Mouse (Mus musculus) liver, adult 2 months (tissue): ENCODE measurements around the gene Myo16. TPM values are rescaled to one million over a fixed set of nuclear protein-coding genes. Genes with fewer than 3 reads are reported as not detected.

Experiments used
- DNase-seq: peaks from one replicate; pipeline ENCODE4 v3.0.0-alpha.2; 2011; ENCODE audit warnings: low read depth, low spot score; ENCODE audit errors: extremely low read depth
- H3K27ac ChIP-seq: fragments of 200-500 bp; replicated peaks from 2 replicates; pipeline ENCODE4 v1.5.1; 2012; ENCODE audit warnings: low read depth, mild to moderate bottlenecking, control low read depth, inconsistent platforms, low read length; ENCODE audit not compliant: insufficient read depth
- H3K27me3 ChIP-seq: fragments of 200-500 bp; 2 replicates; pipeline ENCODE4 v1.6.1; 2012; ENCODE audit warnings: mild to moderate bottlenecking, moderate library complexity, low read length, inconsistent platforms; ENCODE audit not compliant: control insufficient read depth, insufficient read depth
- H3K36me3 ChIP-seq: fragments of 200-500 bp; 2 replicates; pipeline ENCODE4 v1.6.1; 2012; ENCODE audit warnings: low read length, inconsistent platforms; ENCODE audit not compliant: control insufficient read depth, insufficient read depth
- H3K4me1 ChIP-seq: fragments of 200-500 bp; 2 replicates; pipeline ENCODE4 v1.6.1; 2011; ENCODE audit warnings: low read length; ENCODE audit not compliant: control insufficient read depth, insufficient read depth
- H3K4me3 ChIP-seq: fragments of 200-500 bp; 2 replicates; pipeline ENCODE4 v1.5.1; 2011; ENCODE audit warnings: low read depth, mild to moderate bottlenecking, control low read depth, low read length, moderate library complexity; ENCODE audit not compliant: insufficient read depth
- H3K79me2 ChIP-seq: fragments of 200-500 bp; 2 replicates; pipeline ENCODE4 v1.6.1; 2012; ENCODE audit warnings: inconsistent platforms, mild to moderate bottlenecking, low read length, moderate library complexity; ENCODE audit not compliant: control insufficient read depth, insufficient read depth
- H3K9ac ChIP-seq: fragments of 200-500 bp; 2 replicates; pipeline ENCODE4 v1.6.1; 2012; ENCODE audit warnings: low read depth, mild to moderate bottlenecking, control low read depth, inconsistent platforms, low read length
- CTCF ChIP-seq: fragments of 200-500 bp; IDR thresholded peaks from 2 replicates; pipeline ENCODE4 v1.5.1; 2011; ENCODE audit warnings: low read depth, low read length, control low read depth
- POLR2A ChIP-seq: fragments of 200-500 bp; IDR thresholded peaks from 2 replicates; pipeline ENCODE4 v1.6.1; 2011; ENCODE audit warnings: low read length, control low read depth; ENCODE audit not compliant: insufficient read depth; ENCODE audit errors: extremely low read depth
- WGBS: fragments of 180-500 bp; shearing (Covaris S2); methylation state at CpG from one replicate; pipeline ENCODE4 v1.1.7; 2018; 5-methylcytosine and 5-hydroxymethylcytosine counted together
- polyA plus RNA-seq: library from polyadenylated mRNA; depleted of rRNA; stranded (reverse); fragments of >200 nt; gene quantifications from 2 replicates; pipeline ENCODE4 v1.2.3, GENCODE M21; 2012
- total RNA-seq: library from RNA; depleted of rRNA; stranded (reverse); fragments of >200 nt; gene quantifications from 2 replicates; pipeline ENCODE4 v1.2.3, GENCODE M21; 2014

Gene Myo16
- total and polyA plus RNA-seq, 2 experiments = not detected

DNA sequence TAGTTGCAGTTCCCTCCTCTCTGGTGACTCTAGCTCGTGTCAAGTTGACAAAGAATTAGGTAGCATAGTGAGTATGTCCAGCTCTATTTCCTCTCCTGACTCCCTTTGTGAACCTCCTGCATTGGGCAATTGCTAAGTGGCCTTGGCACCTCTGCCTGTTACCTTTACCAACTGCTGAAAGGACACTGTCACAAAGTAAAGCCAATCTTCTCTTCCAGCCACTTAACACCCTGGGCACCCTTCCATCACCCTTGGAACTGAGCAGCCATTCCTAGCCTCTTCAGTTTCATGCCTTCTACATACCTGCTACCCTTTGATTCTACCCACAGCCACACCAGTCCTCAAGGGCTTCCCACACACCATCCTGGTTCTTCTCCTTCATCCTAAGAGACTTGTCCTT lies 233.4 kb downstream of the Myo16 start:
- no peaks in the 10 kb centered on the region for H3K79me2 ChIP-seq
- H3K27ac ChIP-seq = no peak overlapping the region
- H3K9ac ChIP-seq = no peak overlapping the region
- TF ChIP-seq POLR2A = no peak
- no peak overlapping the region for H3K4me3 ChIP-seq
- no peak for DNase-seq
- WGBS = 56% methylated on average over 1 of the region's 1 CpGs
- no peaks in the 10 kb centered on the region for H3K4me1 ChIP-seq
- no peaks in the 10 kb centered on the region for H3K27me3 ChIP-seq
- H3K36me3 ChIP-seq = no peaks in the 10 kb centered on the region

DNA sequence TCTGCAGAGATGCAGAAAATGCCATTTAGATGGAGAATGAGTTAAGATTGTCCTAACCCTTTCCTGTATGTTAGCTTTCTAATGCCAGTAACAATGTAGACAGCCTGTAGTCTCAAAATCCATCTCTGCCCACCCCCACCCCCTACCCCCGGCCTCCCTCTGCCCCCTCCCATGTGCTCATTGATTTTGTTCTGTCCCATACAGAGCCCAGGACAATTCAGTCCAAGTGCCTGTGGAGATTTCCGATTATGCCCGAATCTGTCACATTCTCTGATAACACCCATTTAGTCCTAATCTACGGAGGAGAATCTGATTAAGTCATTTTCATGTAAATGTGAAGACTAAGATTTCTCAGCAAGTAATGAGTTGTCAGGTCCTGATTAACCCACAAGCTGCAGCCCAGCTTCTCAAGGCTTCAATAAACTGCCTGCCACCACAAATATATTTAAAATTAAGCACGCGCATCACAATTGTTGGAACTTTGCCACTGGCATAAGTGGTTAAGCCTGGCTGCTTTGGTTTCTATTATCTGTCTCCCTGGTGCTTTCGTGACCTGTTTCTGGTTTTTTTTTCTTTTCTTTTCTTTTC lies 237.5 kb downstream of the Myo16 start:
- no peak overlapping the region for H3K4me3 ChIP-seq
- no peak for DNase-seq
- no peak overlapping the region for H3K27ac ChIP-seq
- no peaks in the 10 kb centered on the region for H3K27me3 ChIP-seq
- WGBS = 83% methylated on average over 7 of the region's 7 CpGs
- no peaks in the 10 kb centered on the region for H3K36me3 ChIP-seq
- no peak overlapping the region for H3K9ac ChIP-seq
- no peaks in the 10 kb centered on the region for H3K4me1 ChIP-seq
- no peaks in the 10 kb centered on the region for H3K79me2 ChIP-seq
- TF ChIP-seq CTCF (no peak), POLR2A (no peak)

DNA sequence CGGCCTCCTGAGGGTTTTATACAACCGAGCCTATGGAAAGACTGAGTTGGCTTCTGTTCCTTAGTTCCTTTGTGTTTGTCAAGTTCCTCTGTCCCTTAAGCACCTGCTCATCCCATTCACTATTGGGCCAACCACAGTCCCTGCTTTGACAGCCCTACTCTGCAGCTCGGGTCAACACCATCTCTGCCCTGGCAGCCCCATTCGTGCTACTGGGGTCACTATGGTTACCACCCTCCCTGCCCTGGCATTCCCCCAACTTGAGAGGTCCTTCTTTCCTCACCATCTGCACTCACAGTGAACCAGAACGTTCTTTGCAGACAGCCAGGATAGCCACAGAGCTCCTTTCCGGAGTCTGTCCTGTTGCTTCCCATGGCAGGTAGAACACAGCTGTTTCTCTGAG lies 238.2 kb downstream of the Myo16 start:
- no peaks in the 10 kb centered on the region for H3K36me3 ChIP-seq
- no peak overlapping the region for H3K27ac ChIP-seq
- no peaks in the 10 kb centered on the region for H3K27me3 ChIP-seq
- no peaks in the 10 kb centered on the region for H3K79me2 ChIP-seq
- TF ChIP-seq POLR2A = no peak
- no peak for TF ChIP-seq CTCF
- H3K4me3 ChIP-seq = no peak overlapping the region
- 58% methylated on average over 6 of the region's 6 CpGs for WGBS
- H3K4me1 ChIP-seq = no peaks in the 10 kb centered on the region
- DNase-seq = no peak
- H3K9ac ChIP-seq = no peak overlapping the region

DNA sequence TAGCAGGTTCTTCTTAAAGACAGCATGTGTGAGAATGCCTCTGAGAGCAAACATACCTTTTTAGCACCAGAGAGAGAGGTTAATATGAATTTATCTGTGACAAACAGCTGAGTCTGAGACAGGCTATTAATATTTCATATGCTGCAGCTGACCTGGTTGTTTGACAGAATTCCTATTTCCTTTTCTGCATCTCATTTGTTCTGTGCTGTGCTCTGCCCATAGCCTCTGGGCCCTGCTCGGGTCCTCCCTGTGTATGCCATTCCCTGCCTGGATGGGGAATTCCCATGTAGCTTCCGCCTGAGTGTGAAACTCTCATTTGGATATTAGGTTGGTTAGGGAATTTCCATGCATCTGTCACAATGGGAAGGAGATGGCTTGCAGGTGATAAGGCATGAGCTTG lies 240.8 kb downstream of the Myo16 start:
- Histone ChIP-seq H3K79me2 (no peaks in the 10 kb centered on the region), H3K36me3 (no peaks in the 10 kb centered on the region), H3K27me3 (no peaks in the 10 kb centered on the region), H3K27ac (no peak overlapping the region), H3K9ac (no peak overlapping the region), H3K4me1 (no peaks in the 10 kb centered on the region), H3K4me3 (no peak overlapping the region)
- WGBS = 74% methylated on average over 2 of the region's 2 CpGs
- TF ChIP-seq CTCF = no peak
- no peak for TF ChIP-seq POLR2A
- DNase-seq = no peak

DNA sequence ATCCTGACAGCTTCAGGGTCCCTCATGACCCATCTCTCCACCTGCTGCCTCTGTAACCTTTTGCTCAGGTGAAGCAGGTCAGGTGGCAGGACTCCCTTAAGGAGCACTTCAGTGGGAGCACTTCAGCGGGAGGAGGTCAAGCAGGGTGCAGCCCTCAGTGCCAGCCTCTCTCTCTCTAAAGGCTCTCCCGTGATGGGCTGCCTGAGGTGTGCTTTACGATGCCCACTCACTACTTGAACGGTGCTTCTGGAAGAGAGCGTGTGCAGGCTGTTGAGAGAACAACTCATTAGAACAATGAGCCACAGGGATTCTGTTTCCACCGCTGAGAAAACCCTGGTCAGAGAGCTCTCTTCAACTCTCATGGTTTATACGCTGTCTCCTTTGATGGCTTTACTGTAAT lies 241.4 kb downstream of the Myo16 start:
- Histone ChIP-seq H3K4me1 (no peaks in the 10 kb centered on the region), H3K36me3 (no peaks in the 10 kb centered on the region), H3K27ac (no peak overlapping the region), H3K4me3 (no peak overlapping the region), H3K9ac (no peak overlapping the region), H3K27me3 (no peaks in the 10 kb centered on the region), H3K79me2 (no peaks in the 10 kb centered on the region)
- no peak for DNase-seq
- TF ChIP-seq CTCF (no peak), POLR2A (no peak)
- WGBS = 76% methylated on average over 7 of the region's 7 CpGs

DNA sequence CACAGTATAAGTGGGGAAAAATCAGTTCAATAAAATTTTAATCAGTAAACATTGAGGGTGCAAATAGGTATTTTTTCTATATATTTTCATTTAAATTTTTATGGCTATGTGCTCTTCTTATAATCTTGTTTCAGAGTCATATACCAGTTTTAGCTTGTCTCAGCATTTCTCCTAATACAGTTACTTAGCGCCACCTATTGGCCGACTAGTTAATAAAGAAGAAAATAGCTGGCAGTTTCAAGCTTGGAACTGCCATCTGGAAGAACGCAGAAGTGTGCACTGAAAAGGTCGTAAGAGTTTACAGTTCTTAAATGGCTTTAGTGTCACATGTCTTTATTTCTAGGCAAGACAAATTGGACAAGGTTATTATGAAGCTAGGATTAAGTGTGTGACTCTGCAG lies 248.9 kb downstream of the Myo16 start:
- no peak overlapping the region for H3K9ac ChIP-seq
- WGBS = 9% methylated on average over 4 of the region's 4 CpGs
- H3K4me1 ChIP-seq = no peaks in the 10 kb centered on the region
- no peak overlapping the region for H3K27ac ChIP-seq
- H3K36me3 ChIP-seq = no peaks in the 10 kb centered on the region
- no peaks in the 10 kb centered on the region for H3K79me2 ChIP-seq
- peak; percentile 48 for DNase-seq
- TF ChIP-seq CTCF = peak; percentile 53
- TF ChIP-seq POLR2A = no peak
- no peaks in the 10 kb centered on the region for H3K27me3 ChIP-seq
- no peak overlapping the region for H3K4me3 ChIP-seq
